Mouse (Mus musculus) gastrocnemius, adult 8-10 months (tissue): ENCODE results near the gene Sergef. TPM values are rescaled to one million over a fixed set of nuclear protein-coding genes. Genes with fewer than 3 reads are reported as not detected.
A peak's percentile ranks its signal among the peaks of the same experiment; 100 is the strongest.
"Not testable (repeated sequence)": the region's sequence is repeated elsewhere in the genome, so short reads cannot be mapped to it uniquely, and the experiment has no call there.

ENCODE experiments used
- DNase-seq, 2 experiments: peaks; one replicate each; pipeline ENCODE4 v3.0.0; 2022; ENCODE audit warnings: low spot score in 2 of 2
- total RNA-seq, 4 experiments: library from RNA; stranded (reverse); gene quantifications; 2 replicates each; pipeline ENCODE4 v1.2.4; 2022

Gene Sergef
- total RNA-seq, 4 experiments from 2014 or later, result 1.5 to 3.8 (median 3.1) TPM

- no peak for DNase-seq
Observed at GRCm38 (mm10) chr7:46578091-46578490, 61.5 kb downstream of the Sergef start.

- no peak for DNase-seq
Observed at GRCm38 (mm10) chr7:46575897-46576296, 63.7 kb downstream of the Sergef start.

- no peak for DNase-seq
Observed at GRCm38 (mm10) chr7:46572803-46573594, 66.6 kb downstream of the Sergef start.

GRCm38 (mm10) chr7:46569509-46569908 lies 70.1 kb downstream of the Sergef start:
- not testable (repeated sequence) for DNase-seq

- DNase-seq, result no peak
Observed at GRCm38 (mm10) chr7:46566318-46567007, 73.1 kb downstream of the Sergef start.

GRCm38 (mm10) chr7:46565374-46565773 lies 74.2 kb downstream of the Sergef start:
- DNase-seq, result no peak

- DNase-seq, result no peak
Observed at GRCm38 (mm10) chr7:46563801-46564200, 75.8 kb downstream of the Sergef start.

GRCm38 (mm10) chr7:46560061-46560460 lies 79.5 kb downstream of the Sergef start:
- DNase-seq, result no peak

- DNase-seq, result peak in 1 of 2 experiments; percentile 32
Observed at GRCm38 (mm10) chr7:46559643-46560042, 80.0 kb downstream of the Sergef start.

- DNase-seq, result no peak
Observed at GRCm38 (mm10) chr7:46559006-46559405, 80.6 kb downstream of the Sergef start.

GRCm38 (mm10) chr7:46557996-46558395 lies 81.6 kb downstream of the Sergef start:
- DNase-seq, result no peak

GRCm38 (mm10) chr7:46557387-46557786 lies 82.2 kb downstream of the Sergef start:
- no peak for DNase-seq

- no peak for DNase-seq
Observed at GRCm38 (mm10) chr7:46556358-46557118, 83.1 kb downstream of the Sergef start.

- DNase-seq, result no peak
Observed at GRCm38 (mm10) chr7:46555731-46556130, 83.9 kb downstream of the Sergef start.

- DNase-seq, result no peak
Observed at GRCm38 (mm10) chr7:46554855-46555254, 84.8 kb downstream of the Sergef start.

- no peak for DNase-seq
Observed at GRCm38 (mm10) chr7:46554003-46554402, 85.6 kb downstream of the Sergef start.

GRCm38 (mm10) chr7:46551935-46552752 lies 87.5 kb downstream of the Sergef start:
- DNase-seq, result no peak

GRCm38 (mm10) chr7:46551173-46551572 lies 88.4 kb downstream of the Sergef start:
- no peak for DNase-seq

GRCm38 (mm10) chr7:46548124-46548523 lies 91.5 kb downstream of the Sergef start:
- no peak for DNase-seq

GRCm38 (mm10) chr7:46547642-46548041 lies 92.0 kb downstream of the Sergef start:
- DNase-seq, result no peak

- DNase-seq, result no peak
Observed at GRCm38 (mm10) chr7:46546539-46546938, 93.1 kb downstream of the Sergef start.
